In genomic region chr7:70748345-70748744, GRCm38 (mm10) we compare ENCODE assay signal across 29 mouse cellular contexts.
DNase-seq lines count a peak whose midpoint lies in the region; ATAC-seq lines count a peak whose summit lies in the region.
"Had no signal": no experiment of that assay in that cellular context is flagged by ENCODE, and none has a peak within 500 bp of the region (broad histone marks: within the 10 kb centered on the region; RNA-seq: fewer than 3 reads in every experiment).

No protein-coding gene starts in this region.

- no peaks in the 10 kb centered on the region for H3K9me3 ChIP-seq in lung, embryonic 15.5 days
- H3K9me3 ChIP-seq in embryonic facial prominence, embryonic 11.5 days (replicated peaks; ENCODE audit: control insufficient read depth, low read length) = no peaks in the 10 kb centered on the region
- H3K9me3 ChIP-seq in limb, embryonic 12.5 days = no peaks in the 10 kb centered on the region; the same call in 1 of the 2 replicates
- H3K9me3 ChIP-seq: forebrain, embryonic 15.5 days; hindbrain, embryonic 10.5 days; hindbrain, embryonic 15.5 days; neural tube, embryonic 15.5 days had no signal

- H3K4me3 ChIP-seq in lung, embryonic 15.5 days = no peak overlapping the region
- no peak overlapping the region for H3K4me3 ChIP-seq in embryonic facial prominence, embryonic 11.5 days (ENCODE audit: low read depth, low read length)
- no peak overlapping the region for H3K4me3 ChIP-seq in limb, embryonic 12.5 days (replicated peaks)
- H3K4me3 ChIP-seq: forebrain, embryonic 15.5 days; hindbrain, embryonic 10.5 days; hindbrain, embryonic 15.5 days; neural tube, embryonic 15.5 days had no signal

- H3K27me3 ChIP-seq in lung, embryonic 15.5 days = no peaks in the 10 kb centered on the region
- H3K27me3 ChIP-seq in embryonic facial prominence, embryonic 11.5 days (ENCODE audit: control insufficient read depth, insufficient read depth, low read length) = no peaks in the 10 kb centered on the region
- H3K27me3 ChIP-seq in limb, embryonic 12.5 days = 0 out of 2 replicates have a peak, but pooled peaks cover 4% of the 10 kb centered on the region
- H3K27me3 ChIP-seq: forebrain, embryonic 15.5 days; hindbrain, embryonic 15.5 days; neural tube, embryonic 15.5 days; Patski had no signal

- H3K36me3 ChIP-seq in lung, embryonic 15.5 days = no peaks in the 10 kb centered on the region
- no peaks in the 10 kb centered on the region for H3K36me3 ChIP-seq in embryonic facial prominence, embryonic 11.5 days (replicated peaks; ENCODE audit: control insufficient read depth, insufficient read depth, low read depth, low read length)
- no peaks in the 10 kb centered on the region for H3K36me3 ChIP-seq in limb, embryonic 12.5 days
- H3K36me3 ChIP-seq: forebrain, embryonic 15.5 days; hindbrain, embryonic 10.5 days; hindbrain, embryonic 15.5 days; neural tube, embryonic 15.5 days had no signal

- H3K27ac ChIP-seq in lung, embryonic 15.5 days = no peak overlapping the region
- H3K27ac ChIP-seq in embryonic facial prominence, embryonic 11.5 days (replicated peaks; ENCODE audit: low read depth, low read length) = no peak overlapping the region
- no peak overlapping the region for H3K27ac ChIP-seq in limb, embryonic 12.5 days
- H3K27ac ChIP-seq: forebrain, embryonic 15.5 days; hindbrain, embryonic 10.5 days; hindbrain, embryonic 15.5 days; neural tube, embryonic 15.5 days; stomach, postnatal 0 days had no signal

- H3K4me1 ChIP-seq in lung, embryonic 15.5 days = 0 out of 2 replicates have a peak, but pooled peaks cover 4% of the 10 kb centered on the region
- H3K4me1 ChIP-seq in embryonic facial prominence, embryonic 11.5 days (ENCODE audit: control insufficient read depth, insufficient read depth, low read length) = no peaks in the 10 kb centered on the region
- H3K4me1 ChIP-seq in limb, embryonic 12.5 days (replicated peaks) = peaks cover 40% of the 10 kb centered on the region
- H3K4me1 ChIP-seq: forebrain, embryonic 15.5 days; hindbrain, embryonic 15.5 days; neural tube, embryonic 15.5 days had no signal

- peak; percentile 5 to 17 for DNase-seq in frontal cortex, adult 2 months (ENCODE audit: extremely low spot score in 1 of 2, low spot score in 1 of 2)
- no peak for DNase-seq in frontal cortex, postnatal 14 days (ENCODE audit: low spot score in 2 of 2)
- DNase-seq in lung, postnatal 4 days = no peak
- peak; percentile 68 for DNase-seq in embryonic facial prominence, embryonic 11.5 days (ENCODE audit: low spot score)
- no peak for DNase-seq in thymus, postnatal 10 days (ENCODE audit: low spot score in 2 of 2)
- no peak for DNase-seq in adrenal gland, postnatal 14 days
- DNase-seq: adrenal gland, postnatal 36 days; cerebellum, adult 8-10 months; cerebellum, postnatal 25 days; heart, postnatal 14 days; kidney, adult 18-20 months; kidney, postnatal 4 days; layer of hippocampus, postnatal 36 days; left cerebral cortex, postnatal 4 days; retina, postnatal 1 day; right cerebral cortex, postnatal 25 days; thymus, adult 2 months; thymus, postnatal 4 days had no signal

- H3K4me2 ChIP-seq in lung, embryonic 15.5 days = peak overlapping the region; percentile 11; the same call in 1 of the 2 replicates
- H3K4me2 ChIP-seq in embryonic facial prominence, embryonic 11.5 days (ENCODE audit: low read depth, low read length) = no peak overlapping the region
- H3K4me2 ChIP-seq in limb, embryonic 12.5 days = peak overlapping the region; percentile 15
- H3K4me2 ChIP-seq: forebrain, embryonic 15.5 days; hindbrain, embryonic 15.5 days; liver, embryonic 11.5 days; neural tube, embryonic 15.5 days had no signal

- ATAC-seq in lung, embryonic 15.5 days (ENCODE audit: borderline replicate concordance, extremely low read depth, low FRiP score, low TSS enrichment) = no peak
- no peak for ATAC-seq in embryonic facial prominence, embryonic 11.5 days (replicated peaks; ENCODE audit: insufficient number of reproducible peaks, low FRiP score, low TSS enrichment, low read depth)
- peak; percentile 57; the same call in 1 of the 2 replicates for ATAC-seq in limb, embryonic 12.5 days (ENCODE audit: insufficient number of reproducible peaks, insufficient read depth, low FRiP score, low TSS enrichment, low read depth)
- ATAC-seq: forebrain, embryonic 15.5 days; inflammation-experienced regulatory T-cells, adult 6 months; lung, postnatal 0 days; Patski had no signal

- WGBS in lung, embryonic 15.5 days = 61% methylated on average over 8 of the region's 8 CpGs
- WGBS in embryonic facial prominence, embryonic 11.5 days = 43% methylated on average over 8 of the region's 8 CpGs
- WGBS in limb, embryonic 12.5 days = 15% methylated on average over 8 of the region's 8 CpGs

- H3K9ac ChIP-seq in lung, embryonic 15.5 days = no peak overlapping the region
- no peak overlapping the region for H3K9ac ChIP-seq in embryonic facial prominence, embryonic 11.5 days (replicated peaks; ENCODE audit: low read length)
- no peak overlapping the region for H3K9ac ChIP-seq in limb, embryonic 12.5 days (replicated peaks)
- H3K9ac ChIP-seq: forebrain, embryonic 15.5 days; hindbrain, embryonic 15.5 days; neural tube, embryonic 15.5 days had no signal

Comparison
In these comparisons a context has a peak if more than half of its experiments do, and no peak if none do; other contexts are left out.
1. DNase-seq: peak in frontal cortex, adult 2 months (2 of 2) and embryonic facial prominence, embryonic 11.5 days (single experiment); none in frontal cortex, postnatal 14 days (0 of 2), lung, postnatal 4 days (0 of 2), thymus, postnatal 10 days (0 of 2) and adrenal gland, postnatal 14 days (single experiment).